Mouse (Mus musculus) midbrain, embryonic 16.5 days (tissue): ENCODE data around the gene Mansc4. TPM values are rescaled to one million over a fixed set of nuclear protein-coding genes. Genes with fewer than 3 reads are reported as not detected.

Experiments
- ATAC-seq: fragments of 200-750 bp; cut with Nextera tagmentation; 2 replicates; pipeline ENCODE4 v1.8.0; 2017; ENCODE audit warnings: moderate TSS enrichment
- H3K27ac ChIP-seq: fragments of 300-500 bp; sonication (generic); 2 replicates; pipeline ENCODE4 v1.5.1; 2014; ENCODE audit warnings: mild to moderate bottlenecking, low read length, mixed read lengths
- H3K27me3 ChIP-seq: fragments of 300-500 bp; sonication (generic); 2 replicates; pipeline ENCODE4 v1.6.1; 2014; ENCODE audit warnings: low read depth, low read length, mixed read lengths; ENCODE audit not compliant: control insufficient read depth, insufficient read depth
- H3K36me3 ChIP-seq: fragments of 300-500 bp; sonication (generic); 2 replicates; pipeline ENCODE4 v1.6.1; 2014; ENCODE audit warnings: mild to moderate bottlenecking, low read length, moderate library complexity, mixed read lengths; ENCODE audit not compliant: control insufficient read depth, insufficient read depth
- H3K4me1 ChIP-seq: fragments of 300-500 bp; sonication (generic); 2 replicates; pipeline ENCODE4 v1.6.1; 2014; ENCODE audit warnings: mild to moderate bottlenecking, low read length, mixed read lengths; ENCODE audit not compliant: control insufficient read depth, insufficient read depth
- H3K4me2 ChIP-seq: fragments of 300-500 bp; sonication (generic); 2 replicates; pipeline ENCODE4 v1.6.1; 2014; ENCODE audit warnings: mild to moderate bottlenecking, low read length, mixed read lengths
- H3K4me3 ChIP-seq: fragments of 300-500 bp; sonication (generic); 2 replicates; pipeline ENCODE4 v1.5.1; 2014; ENCODE audit warnings: low read depth, mild to moderate bottlenecking, low read length, moderate library complexity, mixed read lengths
- H3K9ac ChIP-seq: fragments of 300-500 bp; sonication (generic); 2 replicates; pipeline ENCODE4 v1.6.1; 2014; ENCODE audit warnings: low read depth, low read length, mixed read lengths
- H3K9me3 ChIP-seq: fragments of 300-500 bp; sonication (generic); replicated peaks from 2 replicates; pipeline ENCODE4 v1.6.1; 2014; ENCODE audit warnings: mild to moderate bottlenecking, low read length, mixed read lengths; ENCODE audit not compliant: control insufficient read depth, poor library complexity, severe bottlenecking
- WGBS: fragments of 180-500 bp; shearing (Covaris S2); extraction: QIAGEN DNeasy Blood & Tissue Kit; methylation state at CpG from one replicate; pipeline ENCODE4 v1.1.7; 2014; 5-methylcytosine and 5-hydroxymethylcytosine counted together
- polyA plus RNA-seq: library from polyadenylated mRNA; unstranded; fragments of >200 nt; fragmentation: Nextera tagmentation; extraction: Ambion mirVana; gene quantifications from 2 replicates; pipeline ENCODE4 v1.2.1, GENCODE M21; 2015

The Mansc4 gene
- polyA plus RNA-seq, 1 experiment from 2014 or later, result 0.75 TPM

DNA sequence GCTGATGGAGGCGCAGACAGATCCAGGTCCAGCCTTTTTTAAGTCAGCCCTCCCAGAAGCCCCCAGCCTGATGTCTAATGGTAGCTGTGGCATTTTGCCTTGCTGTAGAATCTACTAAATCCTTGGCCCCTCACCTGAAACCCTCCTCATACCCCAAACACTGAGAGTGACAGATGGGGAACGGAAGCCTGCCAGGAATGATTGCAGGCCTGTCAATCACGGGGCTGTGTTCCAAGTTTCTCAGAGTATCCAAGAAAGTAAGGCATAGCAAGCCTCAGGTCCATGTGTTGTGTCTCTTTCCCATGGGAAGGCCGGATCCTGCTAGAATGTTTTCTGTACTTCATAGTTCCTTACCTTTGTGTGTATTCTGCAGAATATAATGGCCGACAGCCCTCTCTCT, 3.4 kb upstream of the Mansc4 start:
- Histone ChIP-seq H3K36me3 (no peaks in the 10 kb centered on the region), H3K9ac (no peak overlapping the region), H3K4me1 (peaks cover 32% of the 10 kb centered on the region), H3K4me3 (peak overlapping the region; percentile 65; the same call in 1 of the 2 replicates), H3K9me3 (no peaks in the 10 kb centered on the region), H3K4me2 (peak overlapping the region; percentile 82), H3K27ac (no peak overlapping the region; the same call in 1 of the 2 replicates), H3K27me3 (no peaks in the 10 kb centered on the region)
- ATAC-seq, result no peak
- 69% methylated on average over 5 of the region's 5 CpGs for WGBS

GRCm38 (mm10) chr6:147088517-147088916, 1.7 kb upstream of the Mansc4 start:
- H3K27me3 ChIP-seq, result no peaks in the 10 kb centered on the region
- ATAC-seq, result no peak
- H3K36me3 ChIP-seq, result no peaks in the 10 kb centered on the region
- no peak overlapping the region for H3K27ac ChIP-seq
- no peaks in the 10 kb centered on the region for H3K9me3 ChIP-seq
- 86% methylated on average over 3 of the region's 3 CpGs for WGBS
- H3K9ac ChIP-seq, result no peak overlapping the region
- H3K4me1 ChIP-seq, result peaks cover 19% of the 10 kb centered on the region
- H3K4me2 ChIP-seq, result no peak overlapping the region
- no peak overlapping the region for H3K4me3 ChIP-seq

- no peak for ATAC-seq
- Histone ChIP-seq H3K4me2 (no peak overlapping the region), H3K27me3 (no peaks in the 10 kb centered on the region), H3K9ac (no peak overlapping the region), H3K36me3 (no peaks in the 10 kb centered on the region), H3K4me1 (peaks cover 16% of the 10 kb centered on the region), H3K4me3 (no peak overlapping the region), H3K27ac (no peak overlapping the region), H3K9me3 (no peaks in the 10 kb centered on the region)
- 48% methylated on average over 6 of the region's 7 CpGs for WGBS
Observed at GRCm38 (mm10) chr6:147087736-147088135, 904 bp upstream of the Mansc4 start.

GRCm38 (mm10) chr6:147085398-147086040, 1.3 kb downstream of the Mansc4 start:
- Histone ChIP-seq H3K4me1 (peaks cover 11% of the 10 kb centered on the region), H3K4me2 (no peak overlapping the region), H3K9ac (no peak overlapping the region), H3K36me3 (no peaks in the 10 kb centered on the region), H3K9me3 (no peaks in the 10 kb centered on the region), H3K4me3 (no peak overlapping the region), H3K27ac (no peak overlapping the region), H3K27me3 (no peaks in the 10 kb centered on the region)
- ATAC-seq, result no peak
- 56% methylated on average over 7 of the region's 7 CpGs for WGBS

GRCm38 (mm10) chr6:147079919-147080318, 6.9 kb downstream of the Mansc4 start:
- no peaks in the 10 kb centered on the region for H3K9me3 ChIP-seq
- no peak overlapping the region for H3K4me2 ChIP-seq
- H3K27me3 ChIP-seq, result no peaks in the 10 kb centered on the region
- no peaks in the 10 kb centered on the region for H3K4me1 ChIP-seq
- 94% methylated on average over 10 of the region's 10 CpGs for WGBS
- H3K27ac ChIP-seq, result no peak overlapping the region
- H3K9ac ChIP-seq, result no peak overlapping the region
- no peak for ATAC-seq
- no peaks in the 10 kb centered on the region for H3K36me3 ChIP-seq
- no peak overlapping the region for H3K4me3 ChIP-seq

DNA sequence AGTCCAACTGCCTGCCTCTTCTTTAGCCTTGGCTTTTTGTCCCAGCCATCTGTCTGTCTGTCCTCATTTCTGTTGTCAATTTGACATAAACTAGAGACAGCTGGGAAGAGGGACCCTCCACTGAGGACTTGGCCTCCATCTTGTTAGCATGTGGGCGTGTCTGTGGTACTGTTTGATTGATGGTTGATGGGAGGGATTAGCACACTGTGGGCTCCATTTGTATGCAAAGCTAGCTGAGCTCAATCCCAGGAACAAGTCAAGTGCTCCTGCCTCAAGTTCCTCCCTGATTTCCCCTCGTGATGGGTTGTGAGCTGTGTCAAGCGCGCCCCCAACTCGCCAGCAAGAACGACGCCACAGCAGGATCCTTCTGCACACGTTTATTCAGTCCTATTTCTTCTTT, 10.0 kb downstream of the Mansc4 start:
- 0 out of 2 replicates have a peak, but pooled peaks cover 2% of the 10 kb centered on the region for H3K36me3 ChIP-seq
- H3K27me3 ChIP-seq, result no peaks in the 10 kb centered on the region
- H3K4me2 ChIP-seq, result no peak overlapping the region
- H3K4me3 ChIP-seq, result no peak overlapping the region
- H3K9me3 ChIP-seq, result no peaks in the 10 kb centered on the region
- no peaks in the 10 kb centered on the region for H3K4me1 ChIP-seq
- H3K9ac ChIP-seq, result no peak overlapping the region
- no peak overlapping the region for H3K27ac ChIP-seq
- 77% methylated on average over 8 of the region's 8 CpGs for WGBS
- no peak for ATAC-seq

DNA sequence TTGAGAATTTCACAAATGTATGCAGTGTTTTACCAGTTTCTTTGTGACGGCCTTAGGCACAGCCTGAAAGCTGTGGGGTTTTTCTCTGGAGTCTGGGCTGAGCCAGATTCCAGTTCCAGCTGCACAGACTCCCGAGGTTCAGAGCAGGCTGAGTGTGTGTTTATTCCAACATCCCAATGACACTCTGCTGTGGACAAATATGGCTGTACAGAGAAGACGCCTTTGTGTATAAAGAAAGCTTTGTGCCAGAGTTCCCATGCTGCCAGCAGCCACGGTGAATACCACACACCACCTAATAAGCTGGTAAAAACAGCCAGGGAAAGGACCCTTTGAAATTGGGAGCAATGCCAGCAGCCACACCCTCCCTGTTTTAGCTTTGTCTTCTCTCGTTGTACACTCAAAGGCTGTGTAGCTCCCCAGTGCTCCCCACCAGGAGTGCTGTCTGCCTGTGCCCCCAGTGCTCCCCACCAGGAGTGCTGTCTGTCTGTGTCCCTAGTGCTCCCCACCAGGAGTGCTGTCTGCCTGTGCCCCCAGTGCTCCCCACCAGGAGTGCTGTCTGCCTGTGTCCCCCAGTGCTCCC, 10.9 kb downstream of the Mansc4 start:
- 0 out of 2 replicates have a peak, but pooled peaks have one; percentile 39 for ATAC-seq
- 48% methylated on average over 5 of the region's 5 CpGs for WGBS

GRCm38 (mm10) chr6:147064944-147065261, 21.9 kb downstream of the Mansc4 start:
- no peaks in the 10 kb centered on the region for H3K9me3 ChIP-seq
- no peaks in the 10 kb centered on the region for H3K27me3 ChIP-seq
- peaks cover 14% of the 10 kb centered on the region for H3K36me3 ChIP-seq
- H3K27ac ChIP-seq, result no peak overlapping the region
- 96% methylated on average over 6 of the region's 6 CpGs for WGBS
- no peak for ATAC-seq
- H3K9ac ChIP-seq, result no peak overlapping the region
- H3K4me1 ChIP-seq, result no peaks in the 10 kb centered on the region
- H3K4me3 ChIP-seq, result no peak overlapping the region
- no peak overlapping the region for H3K4me2 ChIP-seq

More for the DNA sequence above, 10.9 kb downstream of the Mansc4 start:
- no peaks in the 10 kb centered on the region for H3K4me1 ChIP-seq
- H3K36me3 ChIP-seq, result peaks cover 6% of the 10 kb centered on the region; the same call in 1 of the 2 replicates
- no peak overlapping the region for H3K4me3 ChIP-seq
- no peaks in the 10 kb centered on the region for H3K9me3 ChIP-seq
- H3K9ac ChIP-seq, result no peak overlapping the region
- H3K27me3 ChIP-seq, result no peaks in the 10 kb centered on the region
- H3K4me2 ChIP-seq, result no peak overlapping the region
- H3K27ac ChIP-seq, result 0 out of 2 replicates have a peak overlapping the region, but pooled peaks have one; percentile 29

DNA sequence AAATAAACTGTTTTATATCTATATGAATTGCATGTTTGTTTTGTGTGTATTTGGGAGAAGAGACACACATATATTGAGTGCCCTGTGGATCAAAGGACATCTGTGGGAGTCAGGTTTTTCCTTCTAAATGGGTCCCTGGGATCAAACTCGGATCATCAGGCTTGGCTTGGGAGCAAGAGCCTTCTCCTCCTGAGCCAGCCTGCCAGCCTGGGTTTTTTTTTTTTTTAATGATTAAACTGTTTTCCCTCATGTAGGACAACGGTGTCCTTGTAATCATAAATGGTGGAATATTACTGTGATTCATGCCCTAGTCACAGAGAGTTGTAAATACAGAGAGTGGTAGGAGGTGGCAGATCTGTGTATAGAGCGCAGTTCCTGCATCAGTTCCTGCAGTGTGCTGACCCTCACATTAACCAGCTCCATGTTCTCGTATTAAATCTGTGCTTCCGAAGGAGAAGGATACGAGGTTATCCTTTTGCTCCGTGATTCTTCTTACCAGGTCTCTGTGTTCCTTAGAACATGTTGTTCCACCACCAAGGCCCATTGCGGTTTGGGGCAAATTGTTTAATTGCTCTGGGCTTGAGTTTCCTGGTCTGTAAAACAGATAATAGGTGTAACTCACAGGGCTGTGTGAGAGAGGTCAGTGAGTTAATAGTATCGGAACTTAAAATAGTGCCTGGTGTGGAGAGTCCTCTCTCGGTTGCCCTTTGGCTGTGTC, 22.4 kb downstream of the Mansc4 start:
- Histone ChIP-seq H3K36me3 (peaks cover 14% of the 10 kb centered on the region), H3K9ac (no peak overlapping the region), H3K4me3 (no peak overlapping the region), H3K27ac (no peak overlapping the region), H3K4me2 (no peak overlapping the region), H3K4me1 (no peaks in the 10 kb centered on the region), H3K9me3 (no peaks in the 10 kb centered on the region), H3K27me3 (no peaks in the 10 kb centered on the region)
- WGBS, result 96% methylated on average over 10 of the region's 10 CpGs
- no peak for ATAC-seq
